Mouse (Mus musculus) naive thymus-derived CD4-positive, alpha-beta T cell, adult 5 months (primary cell): Measurements from ENCODE around the gene Klk1b21. TPM values are rescaled to one million over a fixed set of nuclear protein-coding genes. Genes with fewer than 3 reads are reported as not detected.

Experiments used
- polyA plus RNA-seq: library from polyadenylated mRNA; unstranded; fragments of 100-300 nt; shearing (Covaris generic); gene quantifications from one replicate; pipeline ENCODE4 v1.2.1, GENCODE M21; 2017

Gene Klk1b21
- polyA plus RNA-seq = not detected

DNA sequence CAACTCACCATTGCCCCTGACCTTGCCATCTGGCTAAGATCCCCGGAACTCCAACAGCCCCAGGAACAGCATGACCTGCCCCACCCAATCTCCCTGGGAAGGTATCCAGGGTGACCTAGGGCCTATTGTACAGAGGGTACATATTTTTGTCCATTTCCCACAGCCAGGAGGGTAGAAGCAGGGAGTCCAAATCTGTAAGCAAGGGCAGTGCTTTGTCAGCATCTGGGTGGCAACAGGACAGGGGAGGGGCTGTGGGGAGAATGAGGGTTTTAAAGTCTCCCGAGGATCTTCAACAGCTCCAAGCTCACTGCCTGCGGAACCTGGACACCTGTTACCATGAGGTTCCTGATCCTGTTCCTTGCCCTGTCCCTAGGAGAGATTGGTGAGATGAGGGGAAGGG is at the start of gene Klk1b21:
TSS of gene Klk1b21 (plus strand) at position 301 of the 400 bp plus-strand sequence.

DNA sequence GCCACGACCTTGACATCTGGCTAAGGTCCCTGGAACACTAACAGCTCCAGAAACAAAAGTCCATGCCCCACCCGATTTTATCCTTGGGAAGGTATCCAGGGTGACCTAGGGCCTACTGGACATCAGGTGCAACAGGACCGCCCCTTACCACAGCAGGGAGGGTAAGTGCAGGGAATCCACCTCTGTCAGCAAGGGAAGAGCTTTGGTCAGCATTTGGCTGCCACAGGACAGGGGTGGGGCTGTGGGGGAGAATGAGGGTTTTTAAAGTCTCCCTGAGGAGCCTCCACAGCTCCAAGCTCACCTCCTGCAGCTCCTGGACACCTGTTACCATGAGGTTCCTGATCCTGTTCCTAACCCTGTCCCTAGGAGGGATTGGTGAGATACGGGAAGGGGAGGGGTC is 10.2 kb downstream of the Klk1b21 start, which contains the start of gene Klk1b22:
TSS of gene Klk1b22 (plus strand) at position 301 of the 400 bp plus-strand sequence.

DNA sequence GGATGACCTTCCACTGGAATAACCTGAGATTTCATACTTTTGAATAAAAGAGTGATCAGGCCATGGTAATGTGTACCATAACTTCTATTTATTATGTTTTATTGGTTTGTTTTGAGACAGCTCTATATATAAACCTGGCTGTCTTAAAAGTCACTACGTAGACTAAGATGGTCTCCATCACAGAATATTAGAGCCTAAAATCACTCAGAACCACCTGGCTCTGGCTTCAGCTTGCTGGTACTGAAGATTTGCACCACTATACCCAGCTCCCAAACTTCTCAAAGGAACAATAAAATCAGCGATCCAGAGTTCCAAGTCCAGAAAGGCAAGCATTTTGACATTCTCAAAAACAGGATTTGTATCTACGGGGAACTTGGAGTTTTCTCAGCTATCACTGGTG is 34.3 kb downstream of the Klk1b21 start, which contains the start of gene Klk1b16:
TSS of gene Klk1b16 (plus strand) at position 301 of the 400 bp plus-strand sequence.

Other genes with a start within 250 kb of the Klk1b21 start
- not detected for gene Klk4, start 221.2 kb upstream of the Klk1b21 start, polyA plus RNA-seq
- not detected for gene Klk15, start 168.6 kb upstream of the Klk1b21 start, polyA plus RNA-seq
- gene Klk1b8, start 151.7 kb upstream of the Klk1b21 start, polyA plus RNA-seq = not detected
- gene Klk1b1, start 135.6 kb upstream of the Klk1b21 start, polyA plus RNA-seq = not detected
- not detected for gene Klk1b9, start 126.3 kb upstream of the Klk1b21 start, polyA plus RNA-seq
- not detected for gene Klk1b11, start 106.5 kb upstream of the Klk1b21 start, polyA plus RNA-seq
- gene Klk1b26, start 90.2 kb upstream of the Klk1b21 start, polyA plus RNA-seq = not detected
- gene Klk1b27, start 50.0 kb upstream of the Klk1b21 start, polyA plus RNA-seq = not detected
- gene Klk1b22, start 10.3 kb downstream of the Klk1b21 start, polyA plus RNA-seq = not detected
- not detected for gene Klk1b16, start 34.4 kb downstream of the Klk1b21 start, polyA plus RNA-seq
- not detected for gene Klk1b24, start 85.9 kb downstream of the Klk1b21 start, polyA plus RNA-seq
- not detected for gene Klk1b3, start 95.9 kb downstream of the Klk1b21 start, polyA plus RNA-seq
- gene Klk1b4, start 105.1 kb downstream of the Klk1b21 start, polyA plus RNA-seq = not detected
- not detected for gene Klk1b5, start 113.6 kb downstream of the Klk1b21 start, polyA plus RNA-seq
- not detected for gene Klk1, start 123.0 kb downstream of the Klk1b21 start, polyA plus RNA-seq
- gene Gm36864, start 133.8 kb downstream of the Klk1b21 start, polyA plus RNA-seq = not detected
- gene 1700028J19Rik, start 144.4 kb downstream of the Klk1b21 start, polyA plus RNA-seq = 1.1 TPM
- 266 TPM for gene 2410002F23Rik, start 144.4 kb downstream of the Klk1b21 start, polyA plus RNA-seq
- gene Acp4, start 155.1 kb downstream of the Klk1b21 start, polyA plus RNA-seq = not detected
- gene Gm15517, start 159.1 kb downstream of the Klk1b21 start, polyA plus RNA-seq = not detected
- gene Clec11a, start 204.6 kb downstream of the Klk1b21 start, polyA plus RNA-seq = 0.46 TPM
- 0.09 TPM for gene Shank1, start 207.9 kb downstream of the Klk1b21 start, polyA plus RNA-seq